Mouse (Mus musculus) myocyte (in vitro differentiated cells): ENCODE data around the gene Rsf1.

Source experiments
- MAX ChIP-seq: IDR thresholded peaks from one replicate; pipeline ENCODE4 v1.6.1; 2011; ENCODE audit warnings: low read depth, mild to moderate bottlenecking, control low read depth
- MYOD1 ChIP-seq, 3 experiments: IDR thresholded peaks; one replicate each; pipeline ENCODE4 v1.6.1; 2011; ENCODE audit warnings: control low read depth in 2 of 3, low read depth in 2 of 3, mild to moderate bottlenecking in 2 of 3, moderate library complexity in 1 of 3; ENCODE audit not compliant: insufficient read length in 2 of 3, control insufficient read depth in 1 of 3
- POLR2A ChIP-seq: IDR thresholded peaks from one replicate; pipeline ENCODE4 v1.6.1; 2011; ENCODE audit warnings: low read depth, mild to moderate bottlenecking, control low read depth, moderate library complexity; ENCODE audit not compliant: insufficient read length
- POLR2AphosphoS2 ChIP-seq: IDR thresholded peaks from one replicate; pipeline ENCODE4 v1.6.1; 2011; ENCODE audit warnings: low read depth, control low read depth; ENCODE audit not compliant: insufficient read length
- TCF12 ChIP-seq: IDR thresholded peaks from one replicate; pipeline ENCODE4 v1.6.1; 2011; ENCODE audit warnings: mild to moderate bottlenecking, control low read depth; ENCODE audit not compliant: poor library complexity, insufficient read depth, severe bottlenecking
- USF1 ChIP-seq: IDR thresholded peaks from one replicate; pipeline ENCODE4 v1.6.1; 2011; ENCODE audit warnings: low read depth, mild to moderate bottlenecking, control low read depth, moderate library complexity

GRCm38 (mm10) chr7:97598548-97598947 lies 18.9 kb downstream of the Rsf1 start:
- TF ChIP-seq MYOD1 (IDR thresholded peaks at IDR 0.05; ENCODE audit: control insufficient read depth in 1 of 3, insufficient read length in 2 of 3, low read depth in 2 of 3): no peak
- TF ChIP-seq POLR2A: no peak
- TF ChIP-seq POLR2AphosphoS2: no peak
- no peak for TF ChIP-seq TCF12
- TF ChIP-seq MAX: no peak
- TF ChIP-seq USF1: no peak
